Mouse (Mus musculus) hindbrain, embryonic 11.5 days (tissue): ENCODE measurements at regions not wholly inside any gene's neighbourhood (a gene's known extent, or its start where the extent isn't known, plus 50 kb on each side); places are given as distances from the start of the nearest gene placed in this dataset.

ENCODE experiments used
- ATAC-seq: fragments of 200-750 bp; cut with Nextera tagmentation; 2 replicates; pipeline ENCODE4 v1.8.0; 2017; ENCODE audit warnings: mild to moderate bottlenecking, moderate TSS enrichment, moderate library complexity; ENCODE audit not compliant: low FRiP score
- DNase-seq: peaks from one replicate; pipeline ENCODE4 v3.0.0-alpha.2; 2015; ENCODE audit warnings: low spot score
- H3K27ac ChIP-seq: fragments of 300-500 bp; sonication (generic); 2 replicates; pipeline ENCODE4 v1.5.1; 2014; ENCODE audit warnings: mild to moderate bottlenecking, low read depth, low read length
- H3K27me3 ChIP-seq: fragments of 300-500 bp; sonication (generic); 2 replicates; pipeline ENCODE4 v1.6.1; 2014; ENCODE audit warnings: mild to moderate bottlenecking, low read length, moderate library complexity, mixed read lengths; ENCODE audit not compliant: control insufficient read depth, insufficient read depth
- H3K36me3 ChIP-seq: fragments of 300-500 bp; sonication (generic); 2 replicates; pipeline ENCODE4 v1.6.1; 2014; ENCODE audit warnings: mild to moderate bottlenecking, low read length, moderate library complexity, mixed read lengths; ENCODE audit not compliant: control insufficient read depth, insufficient read depth
- H3K4me1 ChIP-seq: fragments of 300-500 bp; sonication (generic); replicated peaks from 2 replicates; pipeline ENCODE4 v1.6.1; 2014; ENCODE audit warnings: low read length, mixed read lengths; ENCODE audit not compliant: control insufficient read depth, insufficient read depth
- H3K4me2 ChIP-seq: fragments of 300-500 bp; sonication (generic); replicated peaks from 2 replicates; pipeline ENCODE4 v1.6.1; 2014; ENCODE audit warnings: mild to moderate bottlenecking, low read depth, low read length
- H3K4me3 ChIP-seq: fragments of 300-500 bp; sonication (generic); 2 replicates; pipeline ENCODE4 v1.5.1; 2014; ENCODE audit warnings: low read depth, low read length
- H3K9ac ChIP-seq: fragments of 300-500 bp; sonication (generic); 2 replicates; pipeline ENCODE4 v1.6.1; 2014; ENCODE audit warnings: low read depth, low read length
- H3K9me3 ChIP-seq: fragments of 300-500 bp; sonication (generic); 2 replicates; pipeline ENCODE4 v1.6.1; 2016; ENCODE audit warnings: low read length; ENCODE audit not compliant: control insufficient read depth
- WGBS: fragments of 180-500 bp; shearing (Covaris S2); extraction: QIAGEN DNeasy Blood & Tissue Kit; methylation state at CpG from one replicate; pipeline ENCODE4 v1.1.7; 2014; 5-methylcytosine and 5-hydroxymethylcytosine counted together

- ATAC-seq (no peak), DNase-seq (no peak)
- no peaks in the 10 kb centered on the region; the same call in 1 of the 2 replicates for H3K4me1 ChIP-seq
- no peaks in the 10 kb centered on the region for H3K36me3 ChIP-seq
- no peak overlapping the region for H3K4me2 ChIP-seq
- H3K9ac ChIP-seq, result no peak overlapping the region
- WGBS, result 82% methylated on average over 11 of the region's 11 CpGs
- no peak overlapping the region for H3K4me3 ChIP-seq
- H3K27ac ChIP-seq, result no peak overlapping the region
- no peaks in the 10 kb centered on the region for H3K9me3 ChIP-seq
- no peaks in the 10 kb centered on the region for H3K27me3 ChIP-seq
Observed at GRCm38 (mm10) chr8:11098790-11099590, 90.7 kb upstream of the Irs2 start.

- Histone ChIP-seq H3K4me3 (no peak overlapping the region), H3K27ac (no peak overlapping the region; the same call in 1 of the 2 replicates), H3K27me3 (no peaks in the 10 kb centered on the region), H3K9ac (no peak overlapping the region), H3K4me2 (no peak overlapping the region), H3K36me3 (no peaks in the 10 kb centered on the region), H3K9me3 (no peaks in the 10 kb centered on the region), H3K4me1 (no peaks in the 10 kb centered on the region; the same call in 1 of the 2 replicates)
- 65% methylated on average over 10 of the region's 10 CpGs for WGBS
- no peak; the same call in 1 of the 2 replicates for ATAC-seq
- peak; percentile 21 for DNase-seq
Observed at GRCm38 (mm10) chr8:11098228-11098778, 90.0 kb upstream of the Irs2 start.

GRCm38 (mm10) chr8:11097813-11098212 is 89.6 kb upstream of the Irs2 start:
- 79% methylated on average over 3 of the region's 3 CpGs for WGBS
- no peak overlapping the region for H3K27ac ChIP-seq
- no peaks in the 10 kb centered on the region for H3K27me3 ChIP-seq
- H3K36me3 ChIP-seq, result no peaks in the 10 kb centered on the region
- no peak overlapping the region for H3K4me3 ChIP-seq
- H3K4me2 ChIP-seq, result no peak overlapping the region
- no peak for ATAC-seq
- H3K9ac ChIP-seq, result no peak overlapping the region
- no peaks in the 10 kb centered on the region for H3K9me3 ChIP-seq
- no peak for DNase-seq
- H3K4me1 ChIP-seq, result no peaks in the 10 kb centered on the region; the same call in 1 of the 2 replicates

- Histone ChIP-seq H3K9me3 (no peaks in the 10 kb centered on the region), H3K4me1 (no peaks in the 10 kb centered on the region; the same call in 1 of the 2 replicates), H3K36me3 (no peaks in the 10 kb centered on the region), H3K4me2 (no peak overlapping the region), H3K9ac (no peak overlapping the region), H3K27me3 (no peaks in the 10 kb centered on the region), H3K27ac (no peak overlapping the region), H3K4me3 (no peak overlapping the region)
- 78% methylated on average over 8 of the region's 8 CpGs for WGBS
- ATAC-seq (no peak), DNase-seq (no peak)
Observed at GRCm38 (mm10) chr8:11094516-11094915, 86.3 kb upstream of the Irs2 start.

- H3K9ac ChIP-seq, result no peak overlapping the region
- DNase-seq, result no peak
- WGBS, result 68% methylated on average over 4 of the region's 4 CpGs
- no peak overlapping the region for H3K27ac ChIP-seq
- H3K4me3 ChIP-seq, result no peak overlapping the region
- no peak overlapping the region for H3K4me2 ChIP-seq
- H3K9me3 ChIP-seq, result no peaks in the 10 kb centered on the region
- no peaks in the 10 kb centered on the region for H3K36me3 ChIP-seq
- no peaks in the 10 kb centered on the region for H3K27me3 ChIP-seq
- no peaks in the 10 kb centered on the region for H3K4me1 ChIP-seq
- ATAC-seq, result no peak
Observed at GRCm38 (mm10) chr8:11092348-11092747, 84.1 kb upstream of the Irs2 start.

- Histone ChIP-seq H3K4me3 (no peak overlapping the region), H3K9me3 (no peaks in the 10 kb centered on the region), H3K27me3 (no peaks in the 10 kb centered on the region), H3K36me3 (no peaks in the 10 kb centered on the region), H3K9ac (no peak overlapping the region), H3K4me2 (no peak overlapping the region), H3K4me1 (no peaks in the 10 kb centered on the region), H3K27ac (no peak overlapping the region)
- 86% methylated on average over 3 of the region's 3 CpGs for WGBS
- ATAC-seq, result no peak
- no peak for DNase-seq
Observed at GRCm38 (mm10) chr8:11091675-11092345, 83.6 kb upstream of the Irs2 start.

- 56% methylated on average over 12 of the region's 12 CpGs for WGBS
- H3K4me3 ChIP-seq, result no peak overlapping the region
- H3K9me3 ChIP-seq, result no peaks in the 10 kb centered on the region
- no peaks in the 10 kb centered on the region for H3K27me3 ChIP-seq
- H3K27ac ChIP-seq, result no peak overlapping the region
- H3K9ac ChIP-seq, result no peak overlapping the region
- H3K4me2 ChIP-seq, result no peak overlapping the region
- ATAC-seq, result no peak
- DNase-seq, result no peak
- no peaks in the 10 kb centered on the region for H3K4me1 ChIP-seq
- no peaks in the 10 kb centered on the region for H3K36me3 ChIP-seq
Observed at GRCm38 (mm10) chr8:11088946-11089665, 80.8 kb upstream of the Irs2 start.

- Histone ChIP-seq H3K9me3 (no peaks in the 10 kb centered on the region), H3K4me3 (no peak overlapping the region), H3K4me1 (no peaks in the 10 kb centered on the region), H3K36me3 (no peaks in the 10 kb centered on the region), H3K27me3 (no peaks in the 10 kb centered on the region), H3K4me2 (no peak overlapping the region), H3K27ac (no peak overlapping the region), H3K9ac (no peak overlapping the region)
- ATAC-seq (no peak), DNase-seq (no peak)
- 76% methylated on average over 1 of the region's 1 CpGs for WGBS
Observed at GRCm38 (mm10) chr8:11085244-11085643, 77.0 kb upstream of the Irs2 start.
